Mouse (Mus musculus) limb, embryonic 13.5 days (tissue): ENCODE results near the gene T2. TPM values are rescaled to one million over a fixed set of nuclear protein-coding genes. Genes with fewer than 3 reads are reported as not detected.

ENCODE experiments used
- ATAC-seq: fragments of 200-750 bp; cut with Nextera tagmentation; 2 replicates; pipeline ENCODE4 v1.8.0; 2017; ENCODE audit warnings: low read depth, moderate number of reproducible peaks, moderate TSS enrichment; ENCODE audit not compliant: low FRiP score
- H3K27ac ChIP-seq: fragments of 300-500 bp; sonication (generic); 2 replicates; pipeline ENCODE4 v1.5.1; 2015; ENCODE audit warnings: inconsistent platforms, mild to moderate bottlenecking, moderate library complexity
- H3K27me3 ChIP-seq: fragments of 300-500 bp; sonication (generic); 2 replicates; pipeline ENCODE4 v1.6.1; 2015; ENCODE audit warnings: mild to moderate bottlenecking, inconsistent platforms
- H3K36me3 ChIP-seq: fragments of 300-500 bp; sonication (generic); 2 replicates; pipeline ENCODE4 v1.6.1; 2015; ENCODE audit warnings: inconsistent platforms, mild to moderate bottlenecking, moderate library complexity
- H3K4me1 ChIP-seq: fragments of 300-500 bp; sonication (generic); 2 replicates; pipeline ENCODE4 v1.6.1; 2015; ENCODE audit warnings: inconsistent platforms
- H3K4me2 ChIP-seq: fragments of 300-500 bp; sonication (generic); replicated peaks from 2 replicates; pipeline ENCODE4 v1.6.1; 2015; ENCODE audit warnings: inconsistent platforms, mild to moderate bottlenecking, moderate library complexity
- H3K4me3 ChIP-seq: fragments of 300-500 bp; sonication (generic); 2 replicates; pipeline ENCODE4 v1.5.1; 2015; ENCODE audit warnings: moderate library complexity, mild to moderate bottlenecking, inconsistent platforms
- H3K9ac ChIP-seq: fragments of 300-500 bp; sonication (generic); 2 replicates; pipeline ENCODE4 v1.6.1; 2015; ENCODE audit warnings: mild to moderate bottlenecking, inconsistent platforms
- H3K9me3 ChIP-seq: fragments of 300-500 bp; sonication (generic); 2 replicates; pipeline ENCODE4 v1.6.1; 2016; ENCODE audit warnings: inconsistent platforms
- WGBS: fragments of 180-500 bp; shearing (Covaris S2); methylation state at CpG from one replicate; pipeline ENCODE4 v1.1.7; 2015; 5-methylcytosine and 5-hydroxymethylcytosine counted together
- polyA plus RNA-seq: library from polyadenylated mRNA; unstranded; fragments of >200 nt; fragmentation: Nextera tagmentation; extraction: Ambion mirVana; gene quantifications from 2 replicates; pipeline ENCODE4 v1.2.1, GENCODE M21; 2015

T2 gene
- polyA plus RNA-seq, 1 experiment from 2014 or later = 1.3 TPM

- no peak for ATAC-seq
- no peak overlapping the region for H3K4me3 ChIP-seq
- WGBS = 1% methylated on average over 17 of the region's 17 CpGs
These were observed 76.5 kb downstream of the T2 start for GRCm38 (mm10) chr17:8432179-8432800.

GRCm38 (mm10) chr17:8433121-8433977 lies 77.6 kb downstream of the T2 start:
- Histone ChIP-seq H3K9me3 (no peaks in the 10 kb centered on the region), H3K36me3 (no peaks in the 10 kb centered on the region), H3K4me1 (peaks cover 30% of the 10 kb centered on the region), H3K27me3 (peaks cover 100% of the 10 kb centered on the region), H3K27ac (no peak overlapping the region), H3K4me2 (peak overlapping the region; percentile 67), H3K9ac (no peak overlapping the region; the same call in 1 of the 2 replicates), H3K4me3 (peak overlapping the region; percentile 40)
- ATAC-seq = no peak
- WGBS = under 1% methylated on average over 52 of the region's 52 CpGs

More at GRCm38 (mm10) chr17:8432179-8432800, 76.5 kb downstream of the T2 start:
- H3K9ac ChIP-seq = no peak overlapping the region
- no peak overlapping the region for H3K27ac ChIP-seq
- H3K27me3 ChIP-seq = peaks cover 100% of the 10 kb centered on the region
- no peaks in the 10 kb centered on the region for H3K9me3 ChIP-seq
- no peaks in the 10 kb centered on the region for H3K36me3 ChIP-seq
- peaks cover 30% of the 10 kb centered on the region for H3K4me1 ChIP-seq
- H3K4me2 ChIP-seq = no peak overlapping the region

GRCm38 (mm10) chr17:8433978-8434960 lies 78.5 kb downstream of the T2 start, which contains the start of gene T:
TSS of gene T (plus strand) at chr17:8434423.
- Histone ChIP-seq H3K36me3 (no peaks in the 10 kb centered on the region), H3K9me3 (no peaks in the 10 kb centered on the region), H3K4me2 (peak within 1 kb of the TSS; percentile 67), H3K4me3 (peak within 1 kb of the TSS; percentile 40), H3K27me3 (peaks cover 100% of the 10 kb centered on the region), H3K27ac (no peak within 1 kb of the TSS), H3K4me1 (peaks cover 28% of the 10 kb centered on the region), H3K9ac (no peak within 1 kb of the TSS; the same call in 1 of the 2 replicates)
- no peak for ATAC-seq
- under 1% methylated on average over 64 of the region's 65 CpGs for WGBS

- no peak for ATAC-seq
- Histone ChIP-seq H3K27me3 (peaks cover 97% of the 10 kb centered on the region), H3K4me2 (no peak overlapping the region), H3K4me1 (peaks cover 24% of the 10 kb centered on the region), H3K36me3 (no peaks in the 10 kb centered on the region), H3K27ac (no peak overlapping the region), H3K4me3 (no peak overlapping the region), H3K9me3 (no peaks in the 10 kb centered on the region), H3K9ac (no peak overlapping the region)
- WGBS = 34% methylated on average over 7 of the region's 7 CpGs
These were observed 80.4 kb downstream of the T2 start for GRCm38 (mm10) chr17:8436184-8436583.

- Histone ChIP-seq H3K9ac (no peak overlapping the region), H3K4me3 (no peak overlapping the region), H3K4me2 (no peak overlapping the region), H3K27ac (no peak overlapping the region), H3K27me3 (peaks cover 20% of the 10 kb centered on the region), H3K9me3 (no peaks in the 10 kb centered on the region), H3K36me3 (no peaks in the 10 kb centered on the region), H3K4me1 (0 out of 2 replicates have a peak, but pooled peaks cover 3% of the 10 kb centered on the region)
- 57% methylated on average over 3 of the region's 3 CpGs for WGBS
- no peak for ATAC-seq
These were observed 88.3 kb downstream of the T2 start for GRCm38 (mm10) chr17:8444062-8444461.

GRCm38 (mm10) chr17:8447676-8448192 lies 91.9 kb downstream of the T2 start:
- H3K27ac ChIP-seq = no peak overlapping the region
- no peaks in the 10 kb centered on the region for H3K36me3 ChIP-seq
- H3K4me3 ChIP-seq = no peak overlapping the region
- 0 out of 2 replicates have a peak, but pooled peaks cover 3% of the 10 kb centered on the region for H3K4me1 ChIP-seq
- no peak overlapping the region for H3K9ac ChIP-seq
- no peak overlapping the region for H3K4me2 ChIP-seq
- H3K27me3 ChIP-seq = no peaks in the 10 kb centered on the region; the same call in 1 of the 2 replicates
- no peak for ATAC-seq
- WGBS = 17% methylated on average over 9 of the region's 9 CpGs
- H3K9me3 ChIP-seq = no peaks in the 10 kb centered on the region

- H3K4me1 ChIP-seq = 0 out of 2 replicates have a peak, but pooled peaks cover 3% of the 10 kb centered on the region
- 73% methylated on average over 3 of the region's 3 CpGs for WGBS
- H3K36me3 ChIP-seq = no peaks in the 10 kb centered on the region
- H3K27me3 ChIP-seq = no peaks in the 10 kb centered on the region; the same call in 1 of the 2 replicates
- ATAC-seq = no peak
- no peaks in the 10 kb centered on the region for H3K9me3 ChIP-seq
- no peak overlapping the region for H3K4me3 ChIP-seq
- H3K4me2 ChIP-seq = no peak overlapping the region
- H3K27ac ChIP-seq = no peak overlapping the region
- H3K9ac ChIP-seq = no peak overlapping the region
These were observed 92.5 kb downstream of the T2 start for GRCm38 (mm10) chr17:8448324-8448723.

- Histone ChIP-seq H3K9ac (no peak overlapping the region), H3K4me1 (no peaks in the 10 kb centered on the region), H3K9me3 (no peaks in the 10 kb centered on the region), H3K27ac (no peak overlapping the region), H3K4me2 (no peak overlapping the region), H3K36me3 (no peaks in the 10 kb centered on the region), H3K4me3 (no peak overlapping the region), H3K27me3 (peaks cover 7% of the 10 kb centered on the region; the same call in 1 of the 2 replicates)
- ATAC-seq = no peak
- 55% methylated on average over 6 of the region's 6 CpGs for WGBS
These were observed 99.4 kb downstream of the T2 start for GRCm38 (mm10) chr17:8455196-8455595.

GRCm38 (mm10) chr17:8455601-8456000 lies 99.8 kb downstream of the T2 start:
- H3K9me3 ChIP-seq = no peaks in the 10 kb centered on the region
- WGBS = 60% methylated on average over 7 of the region's 7 CpGs
- no peak overlapping the region for H3K9ac ChIP-seq
- no peak overlapping the region for H3K4me2 ChIP-seq
- no peaks in the 10 kb centered on the region for H3K4me1 ChIP-seq
- peaks cover 12% of the 10 kb centered on the region; the same call in 1 of the 2 replicates for H3K27me3 ChIP-seq
- no peak overlapping the region for H3K27ac ChIP-seq
- no peak overlapping the region for H3K4me3 ChIP-seq
- ATAC-seq = no peak
- no peaks in the 10 kb centered on the region for H3K36me3 ChIP-seq

GRCm38 (mm10) chr17:8456856-8457460 lies 101.2 kb downstream of the T2 start:
- WGBS = 61% methylated on average over 9 of the region's 9 CpGs
- Histone ChIP-seq H3K4me2 (no peak overlapping the region), H3K9ac (no peak overlapping the region), H3K9me3 (no peaks in the 10 kb centered on the region), H3K4me3 (no peak overlapping the region), H3K4me1 (no peaks in the 10 kb centered on the region), H3K36me3 (no peaks in the 10 kb centered on the region), H3K27me3 (peaks cover 12% of the 10 kb centered on the region; the same call in 1 of the 2 replicates), H3K27ac (no peak overlapping the region)
- no peak for ATAC-seq

GRCm38 (mm10) chr17:8461568-8461967 lies 105.8 kb downstream of the T2 start:
- Histone ChIP-seq H3K27me3 (peaks cover 30% of the 10 kb centered on the region), H3K4me2 (no peak overlapping the region), H3K4me1 (no peaks in the 10 kb centered on the region), H3K9ac (no peak overlapping the region), H3K9me3 (no peaks in the 10 kb centered on the region), H3K4me3 (no peak overlapping the region), H3K27ac (no peak overlapping the region), H3K36me3 (no peaks in the 10 kb centered on the region)
- WGBS = 5% methylated on average over 4 of the region's 4 CpGs
- no peak for ATAC-seq
